Mouse (Mus musculus): ENCODE data around the gene Dpt. TPM values are rescaled to one million over a fixed set of nuclear protein-coding genes. Genes with fewer than 3 reads are reported as not detected.
"Not testable (repeated sequence)": the region's sequence is repeated elsewhere in the genome, so short reads cannot be mapped to it uniquely, and the experiment has no call there.

Gene Dpt
- polyA plus RNA-seq, 1 experiment from 2014 or later, result 0.75 TPM

GRCm38 (mm10) chr1:164821307-164821706, 24.9 kb downstream of the Dpt start:
- H3K9me3 ChIP-seq (replicated peaks), result no peaks in the 10 kb centered on the region
- no peak overlapping the region for H3K27ac ChIP-seq (replicated peaks)
- ATAC-seq (ENCODE audit: insufficient read depth), result no peak
- H3K4me1 ChIP-seq (replicated peaks), result no peaks in the 10 kb centered on the region
- 56% methylated on average over 1 of the region's 1 CpGs for WGBS (ENCODE audit: insufficient replicate concordance)
- H3K27me3 ChIP-seq, result no peaks in the 10 kb centered on the region
- no peak overlapping the region for H3K4me3 ChIP-seq (replicated peaks)
- H3K36me3 ChIP-seq (replicated peaks), result no peaks in the 10 kb centered on the region
- no peak overlapping the region for H3K9ac ChIP-seq
- H3K4me2 ChIP-seq, result no peak overlapping the region

DNA sequence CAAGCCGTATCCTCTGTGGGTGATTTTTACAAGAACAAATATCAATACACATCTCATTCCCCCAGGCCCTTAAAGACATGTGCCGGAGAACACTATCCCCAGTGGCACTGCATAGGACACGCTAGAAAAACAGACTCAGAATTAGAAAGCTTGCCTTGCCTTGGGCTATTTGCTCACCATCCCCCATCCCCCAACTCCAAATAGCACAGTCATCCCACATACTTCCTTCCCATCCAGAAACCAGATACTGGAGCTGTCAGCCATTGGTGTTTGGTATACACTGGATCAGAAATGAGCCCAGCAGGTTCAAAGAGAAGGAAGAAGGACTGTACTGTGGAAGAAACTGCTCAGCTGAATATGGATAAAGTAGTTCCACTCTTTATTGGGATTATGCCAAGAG, 25.4 kb downstream of the Dpt start:
- no peak overlapping the region for H3K4me2 ChIP-seq
- 53% methylated on average over 3 of the region's 3 CpGs for WGBS (ENCODE audit: insufficient replicate concordance)
- no peak overlapping the region for H3K9ac ChIP-seq
- H3K27me3 ChIP-seq, result no peaks in the 10 kb centered on the region
- H3K4me1 ChIP-seq (replicated peaks), result no peaks in the 10 kb centered on the region
- H3K27ac ChIP-seq (replicated peaks), result no peak overlapping the region
- no peaks in the 10 kb centered on the region for H3K9me3 ChIP-seq (replicated peaks)
- no peak overlapping the region for H3K4me3 ChIP-seq (replicated peaks)
- no peaks in the 10 kb centered on the region for H3K36me3 ChIP-seq (replicated peaks)
- no peak for ATAC-seq (ENCODE audit: insufficient read depth)

DNA sequence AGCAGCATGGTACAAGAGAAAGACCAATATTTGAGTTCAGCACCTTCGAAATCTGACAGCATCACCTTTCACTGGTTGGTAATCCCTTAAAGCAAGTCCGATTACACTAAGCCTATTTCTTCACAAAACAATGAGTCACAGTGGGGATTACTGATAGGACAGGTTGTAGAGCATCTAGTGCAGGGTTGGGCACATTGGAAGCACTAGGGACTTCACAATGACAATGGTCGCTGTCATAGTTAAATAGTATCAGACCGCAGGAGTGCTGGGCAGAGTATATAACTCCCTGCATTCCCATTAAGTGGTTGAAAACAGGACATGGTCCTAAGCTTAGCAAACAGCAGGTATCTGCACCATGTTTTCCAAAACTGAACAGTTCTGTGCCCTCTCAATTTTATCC, 25.8 kb downstream of the Dpt start:
- 70% methylated on average over 4 of the region's 4 CpGs for WGBS (ENCODE audit: insufficient replicate concordance)
- Histone ChIP-seq H3K36me3 (replicated peaks) (no peaks in the 10 kb centered on the region), H3K4me1 (replicated peaks) (no peaks in the 10 kb centered on the region), H3K27ac (replicated peaks) (no peak overlapping the region), H3K9me3 (replicated peaks) (no peaks in the 10 kb centered on the region), H3K4me2 (no peak overlapping the region), H3K9ac (no peak overlapping the region), H3K27me3 (no peaks in the 10 kb centered on the region), H3K4me3 (replicated peaks) (no peak overlapping the region)
- no peak for ATAC-seq (ENCODE audit: insufficient read depth)

- Histone ChIP-seq H3K36me3 (replicated peaks) (no peaks in the 10 kb centered on the region), H3K4me3 (replicated peaks) (no peak overlapping the region), H3K4me1 (replicated peaks) (no peaks in the 10 kb centered on the region), H3K9ac (no peak overlapping the region), H3K27ac (replicated peaks) (no peak overlapping the region), H3K4me2 (no peak overlapping the region), H3K27me3 (no peaks in the 10 kb centered on the region), H3K9me3 (replicated peaks) (no peaks in the 10 kb centered on the region)
- 53% methylated on average over 2 of the region's 2 CpGs for WGBS (ENCODE audit: insufficient replicate concordance)
- ATAC-seq (ENCODE audit: insufficient read depth), result no peak
Observed at GRCm38 (mm10) chr1:164824896-164825295, 28.5 kb downstream of the Dpt start.

- Histone ChIP-seq H3K9ac (no peak overlapping the region), H3K9me3 (replicated peaks) (no peaks in the 10 kb centered on the region), H3K4me2 (no peak overlapping the region), H3K36me3 (replicated peaks) (no peaks in the 10 kb centered on the region), H3K27ac (replicated peaks) (no peak overlapping the region), H3K4me3 (replicated peaks) (no peak overlapping the region), H3K4me1 (replicated peaks) (no peaks in the 10 kb centered on the region), H3K27me3 (no peaks in the 10 kb centered on the region)
- WGBS (ENCODE audit: insufficient replicate concordance), result 14% methylated on average over 1 of the region's 1 CpGs
- ATAC-seq (ENCODE audit: insufficient read depth), result no peak
Observed at GRCm38 (mm10) chr1:164829881-164830280, 33.4 kb downstream of the Dpt start.

DNA sequence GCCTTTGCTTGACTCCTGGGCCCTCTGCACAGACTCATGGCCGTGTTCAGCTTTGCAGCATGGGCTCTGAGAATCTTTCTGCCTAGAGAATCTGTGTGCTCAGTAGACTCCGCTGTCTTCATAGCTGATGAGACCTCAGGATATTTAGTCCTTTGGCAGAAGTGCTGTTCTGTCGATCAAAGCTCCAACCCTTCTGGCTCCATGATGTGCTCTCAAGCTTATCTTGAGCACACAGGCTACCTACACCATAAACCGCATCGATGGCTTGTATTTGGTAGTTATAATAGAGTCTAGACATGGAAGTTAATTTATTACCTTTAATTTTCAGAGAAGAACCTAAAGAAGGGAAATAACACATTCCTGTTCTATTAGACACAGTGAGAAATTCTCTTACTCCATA, 36.0 kb downstream of the Dpt start:
- no peak overlapping the region for H3K9ac ChIP-seq
- H3K27ac ChIP-seq (replicated peaks), result no peak overlapping the region
- H3K4me3 ChIP-seq (replicated peaks), result no peak overlapping the region
- H3K27me3 ChIP-seq, result no peaks in the 10 kb centered on the region
- no peak for ATAC-seq (ENCODE audit: insufficient read depth)
- no peaks in the 10 kb centered on the region for H3K4me1 ChIP-seq (replicated peaks)
- 59% methylated on average over 5 of the region's 5 CpGs for WGBS (ENCODE audit: insufficient replicate concordance)
- H3K9me3 ChIP-seq (replicated peaks), result no peaks in the 10 kb centered on the region
- no peak overlapping the region for H3K4me2 ChIP-seq
- no peaks in the 10 kb centered on the region for H3K36me3 ChIP-seq (replicated peaks)

- H3K27ac ChIP-seq (replicated peaks), result no peak overlapping the region
- no peak for ATAC-seq (ENCODE audit: insufficient read depth)
- H3K36me3 ChIP-seq (replicated peaks), result no peaks in the 10 kb centered on the region
- H3K4me1 ChIP-seq (replicated peaks), result no peaks in the 10 kb centered on the region
- 58% methylated on average over 7 of the region's 7 CpGs for WGBS (ENCODE audit: insufficient replicate concordance)
- H3K4me3 ChIP-seq (replicated peaks), result no peak overlapping the region
- no peaks in the 10 kb centered on the region for H3K9me3 ChIP-seq (replicated peaks)
- no peaks in the 10 kb centered on the region for H3K27me3 ChIP-seq
- no peak overlapping the region for H3K9ac ChIP-seq
- no peak overlapping the region for H3K4me2 ChIP-seq
Observed at GRCm38 (mm10) chr1:164848616-164849265, 52.3 kb downstream of the Dpt start.

DNA sequence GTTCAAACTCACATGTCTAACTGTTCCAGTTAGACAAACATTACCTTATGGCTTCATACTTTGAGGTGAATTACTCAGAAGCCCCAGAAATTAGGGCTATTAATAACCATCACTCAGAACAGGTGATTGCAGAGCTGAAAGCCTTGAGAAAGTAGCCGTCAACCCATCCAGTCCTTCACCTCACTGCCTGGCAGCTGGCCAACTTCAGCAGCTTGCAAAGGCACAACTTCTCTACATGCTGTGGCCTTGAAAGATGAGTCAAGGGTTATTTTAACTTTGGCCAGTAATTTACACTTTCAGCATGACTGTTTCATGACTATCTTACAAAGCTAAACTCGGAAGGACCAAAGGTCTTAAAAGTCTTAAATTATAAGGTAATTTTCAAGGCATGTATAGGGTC, 59.3 kb downstream of the Dpt start:
- not testable (repeated sequence) for H3K9ac ChIP-seq; H3K4me1 ChIP-seq (replicated peaks); H3K36me3 ChIP-seq (replicated peaks); H3K27ac ChIP-seq (replicated peaks); H3K9me3 ChIP-seq (replicated peaks); H3K4me2 ChIP-seq; H3K4me3 ChIP-seq (replicated peaks); ATAC-seq (ENCODE audit: insufficient read depth); H3K27me3 ChIP-seq
- WGBS (ENCODE audit: insufficient replicate concordance), result 51% methylated on average over 2 of the region's 2 CpGs

GRCm38 (mm10) chr1:164859952-164860351, 63.5 kb downstream of the Dpt start:
- Histone ChIP-seq H3K27ac (replicated peaks) (no peak overlapping the region), H3K4me1 (replicated peaks) (no peaks in the 10 kb centered on the region), H3K9me3 (replicated peaks) (no peaks in the 10 kb centered on the region), H3K4me2 (no peak overlapping the region), H3K4me3 (replicated peaks) (no peak overlapping the region), H3K36me3 (replicated peaks) (no peaks in the 10 kb centered on the region), H3K9ac (no peak overlapping the region), H3K27me3 (no peaks in the 10 kb centered on the region)
- 62% methylated on average over 11 of the region's 11 CpGs for WGBS (ENCODE audit: insufficient replicate concordance)
- no peak for ATAC-seq (ENCODE audit: insufficient read depth)

DNA sequence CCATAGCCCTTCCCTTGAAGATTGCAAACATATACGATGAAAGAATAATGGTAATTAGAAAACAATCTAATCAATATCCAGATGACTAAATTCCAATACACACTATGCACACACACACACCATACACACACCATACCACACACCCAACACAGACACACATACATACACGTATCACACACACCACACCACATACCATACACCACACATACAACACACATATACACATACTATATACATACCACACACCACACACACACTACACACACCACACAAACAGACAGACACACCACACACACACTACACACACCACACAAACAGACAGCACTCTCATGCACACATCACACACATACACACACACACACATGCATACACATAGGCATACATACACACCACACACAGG, 64.3 kb downstream of the Dpt start:
- ATAC-seq (ENCODE audit: insufficient read depth), result no peak
- Histone ChIP-seq H3K27ac (replicated peaks) (no peak overlapping the region), H3K9ac (no peak overlapping the region), H3K27me3 (no peaks in the 10 kb centered on the region), H3K4me1 (replicated peaks) (no peaks in the 10 kb centered on the region), H3K36me3 (replicated peaks) (no peaks in the 10 kb centered on the region), H3K9me3 (replicated peaks) (no peaks in the 10 kb centered on the region), H3K4me3 (replicated peaks) (no peak overlapping the region), H3K4me2 (no peak overlapping the region)
- 60% methylated on average over 2 of the region's 2 CpGs for WGBS (ENCODE audit: insufficient replicate concordance)

GRCm38 (mm10) chr1:164861501-164861900, 65.1 kb downstream of the Dpt start:
- H3K9ac ChIP-seq, result no peak overlapping the region
- no peaks in the 10 kb centered on the region for H3K27me3 ChIP-seq
- H3K27ac ChIP-seq (replicated peaks), result no peak overlapping the region
- ATAC-seq (ENCODE audit: insufficient read depth), result no peak
- H3K4me2 ChIP-seq, result no peak overlapping the region
- no peaks in the 10 kb centered on the region for H3K36me3 ChIP-seq (replicated peaks)
- no peaks in the 10 kb centered on the region for H3K9me3 ChIP-seq (replicated peaks)
- no peaks in the 10 kb centered on the region for H3K4me1 ChIP-seq (replicated peaks)
- 52% methylated on average over 4 of the region's 4 CpGs for WGBS (ENCODE audit: insufficient replicate concordance)
- no peak overlapping the region for H3K4me3 ChIP-seq (replicated peaks)
